Mouse (Mus musculus) midbrain, embryonic 11.5 days (tissue): ENCODE measurements at regions not wholly inside any gene's neighbourhood (a gene's known extent, or its start where the extent isn't known, plus 50 kb on each side); places are given as distances from the start of the nearest gene placed in this dataset.

Source experiments
- ATAC-seq: fragments of 200-750 bp; cut with Nextera tagmentation; 2 replicates; pipeline ENCODE4 v1.8.0; 2017; ENCODE audit warnings: moderate TSS enrichment, moderate library complexity; ENCODE audit not compliant: low FRiP score
- DNase-seq: peaks from one replicate; pipeline ENCODE4 v3.0.0; 2015; ENCODE audit warnings: low spot score; ENCODE audit errors: missing footprints
- H3K27ac ChIP-seq: fragments of 300-500 bp; sonication (generic); 2 replicates; pipeline ENCODE4 v1.5.1; 2014; ENCODE audit warnings: low read depth, low read length
- H3K27me3 ChIP-seq: fragments of 300-500 bp; sonication (generic); 2 replicates; pipeline ENCODE4 v1.6.1; 2014; ENCODE audit warnings: mild to moderate bottlenecking, low read length, moderate library complexity, mixed read lengths; ENCODE audit not compliant: control insufficient read depth, insufficient read depth
- H3K36me3 ChIP-seq: fragments of 300-500 bp; sonication (generic); 2 replicates; pipeline ENCODE4 v1.6.1; 2014; ENCODE audit warnings: mild to moderate bottlenecking, low read length, moderate library complexity, mixed read lengths; ENCODE audit not compliant: control insufficient read depth, insufficient read depth
- H3K4me1 ChIP-seq: fragments of 300-500 bp; sonication (generic); 2 replicates; pipeline ENCODE4 v1.6.1; 2014; ENCODE audit warnings: low read length; ENCODE audit not compliant: control insufficient read depth, insufficient read depth
- H3K4me2 ChIP-seq: fragments of 300-500 bp; sonication (generic); 2 replicates; pipeline ENCODE4 v1.6.1; 2014; ENCODE audit warnings: mild to moderate bottlenecking, moderate library complexity
- H3K4me3 ChIP-seq: fragments of 300-500 bp; sonication (generic); 2 replicates; pipeline ENCODE4 v1.5.1; 2014; ENCODE audit warnings: low read depth, low read length
- H3K9ac ChIP-seq: fragments of 300-500 bp; sonication (generic); 2 replicates; pipeline ENCODE4 v1.6.1; 2014; ENCODE audit warnings: low read length
- H3K9me3 ChIP-seq: fragments of 300-500 bp; sonication (generic); 2 replicates; pipeline ENCODE4 v1.6.1; 2016; ENCODE audit warnings: low read length; ENCODE audit not compliant: control insufficient read depth
- WGBS: fragments of 180-500 bp; shearing (Covaris S2); extraction: QIAGEN DNeasy Blood & Tissue Kit; methylation state at CpG from one replicate; pipeline ENCODE4 v1.1.7; 2014; 5-methylcytosine and 5-hydroxymethylcytosine counted together

DNA sequence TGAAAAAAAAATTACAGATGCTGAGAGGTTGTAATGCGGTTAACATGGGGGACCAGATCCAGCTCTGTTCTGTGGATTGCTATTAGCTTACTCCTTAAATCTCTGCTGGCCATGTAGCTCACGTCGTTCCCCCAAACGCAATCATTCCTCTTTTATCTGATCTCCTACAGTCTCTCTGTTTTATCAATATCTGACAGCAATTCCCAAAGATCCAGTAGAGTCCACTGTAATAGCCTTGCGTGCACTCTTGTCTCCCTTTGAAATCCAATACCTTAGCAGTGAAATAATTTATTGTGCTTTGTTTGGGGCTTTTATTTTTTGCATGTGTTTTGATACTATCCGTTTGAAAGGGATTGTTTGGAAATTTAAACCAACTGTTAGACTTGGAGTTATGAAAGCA lies 120.4 kb upstream of the Lyplal1 start:
- Histone ChIP-seq H3K4me3 (no peak overlapping the region), H3K27ac (no peak overlapping the region), H3K4me1 (no peaks in the 10 kb centered on the region), H3K27me3 (no peaks in the 10 kb centered on the region), H3K9me3 (no peaks in the 10 kb centered on the region), H3K9ac (no peak overlapping the region), H3K36me3 (no peaks in the 10 kb centered on the region), H3K4me2 (no peak overlapping the region)
- DNase-seq (no peak), ATAC-seq (no peak)
- 80% methylated on average over 6 of the region's 6 CpGs for WGBS

DNA sequence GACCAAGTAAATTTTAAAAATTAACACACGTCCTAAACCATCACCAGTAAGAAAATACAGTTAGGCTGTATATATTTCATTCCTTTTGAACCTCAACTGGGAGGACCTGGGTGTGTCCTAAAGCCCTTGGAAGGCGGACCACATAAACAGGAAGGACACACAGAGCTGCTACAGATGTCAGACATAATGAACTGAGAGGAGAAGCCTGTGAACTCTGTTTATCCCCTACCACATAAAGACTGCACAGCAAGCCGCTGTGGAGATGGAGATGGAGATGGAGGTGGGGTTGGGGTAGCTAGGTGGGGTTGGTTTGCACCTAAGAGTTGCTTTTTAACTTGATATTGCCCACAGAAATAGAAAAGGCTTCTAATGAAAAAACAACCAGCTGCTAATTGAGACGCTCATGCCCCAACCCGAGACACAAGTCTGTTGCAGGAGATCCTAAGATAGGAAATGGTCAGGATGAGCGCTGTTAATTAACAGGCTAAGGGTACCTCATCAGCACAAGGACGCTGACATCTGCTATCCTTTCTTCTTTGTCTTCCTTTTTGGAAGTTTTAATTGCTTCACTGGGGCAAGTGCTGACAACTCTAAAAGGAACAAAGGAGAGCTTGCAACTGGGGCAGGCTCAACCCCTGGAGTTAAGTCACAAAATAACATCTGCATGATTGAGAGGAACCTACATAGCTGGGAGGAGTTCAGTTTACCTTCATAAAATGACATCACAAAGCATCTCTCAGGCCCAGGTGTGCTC lies 119.3 kb upstream of the Lyplal1 start:
- Histone ChIP-seq H3K36me3 (no peaks in the 10 kb centered on the region), H3K27ac (no peak overlapping the region), H3K9ac (no peak overlapping the region), H3K27me3 (no peaks in the 10 kb centered on the region), H3K4me2 (no peak overlapping the region), H3K4me3 (no peak overlapping the region), H3K4me1 (no peaks in the 10 kb centered on the region), H3K9me3 (no peaks in the 10 kb centered on the region)
- WGBS: 56% methylated on average over 7 of the region's 7 CpGs
- DNase-seq: no peak
- ATAC-seq: no peak

DNA sequence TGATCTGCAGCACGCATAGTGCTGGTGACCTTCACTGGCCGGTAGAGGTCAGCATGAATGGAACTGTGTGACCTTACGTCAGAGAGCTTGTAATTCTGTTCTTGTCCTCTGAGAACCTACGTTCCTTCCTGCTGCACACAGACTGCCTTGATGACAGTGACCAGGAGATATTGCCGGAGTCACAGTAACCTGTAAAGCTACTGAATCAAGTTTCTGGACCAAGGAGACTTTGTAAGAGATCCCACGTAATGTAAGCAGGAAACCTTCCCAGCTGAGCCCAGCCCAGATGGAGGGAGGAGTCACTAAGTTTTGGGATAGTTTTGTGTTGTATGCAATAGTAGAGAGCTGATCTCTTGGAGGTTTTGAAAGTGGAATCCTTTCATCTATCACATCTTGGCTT lies 117.4 kb upstream of the Lyplal1 start:
- ATAC-seq (no peak), DNase-seq (peak; percentile 75)
- Histone ChIP-seq H3K27me3 (no peaks in the 10 kb centered on the region), H3K36me3 (no peaks in the 10 kb centered on the region), H3K9me3 (no peaks in the 10 kb centered on the region), H3K4me3 (no peak overlapping the region), H3K9ac (no peak overlapping the region), H3K4me1 (no peaks in the 10 kb centered on the region), H3K4me2 (no peak overlapping the region), H3K27ac (no peak overlapping the region)
- 68% methylated on average over 6 of the region's 6 CpGs for WGBS

DNA sequence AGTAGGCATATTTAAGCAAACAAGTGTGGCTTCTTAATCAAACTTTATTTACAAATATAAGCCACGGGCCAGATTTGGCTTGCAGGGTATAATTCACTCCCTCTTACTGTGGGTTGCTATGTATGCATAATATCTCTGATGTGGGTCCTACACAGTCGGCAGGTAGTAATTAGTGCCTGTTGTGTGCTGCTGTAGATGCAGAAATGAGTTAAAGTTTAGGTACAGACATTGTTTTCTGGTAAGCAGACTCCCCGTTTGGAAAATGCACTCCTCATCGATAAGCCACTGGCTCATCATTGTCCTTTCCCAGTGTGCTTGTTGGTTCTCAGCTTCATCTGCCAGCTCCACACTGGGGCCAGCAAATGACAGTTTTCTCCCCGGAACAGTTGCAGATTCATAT lies 113.4 kb upstream of the Lyplal1 start:
- Histone ChIP-seq H3K4me1 (no peaks in the 10 kb centered on the region), H3K9ac (no peak overlapping the region), H3K4me3 (no peak overlapping the region), H3K27ac (no peak overlapping the region), H3K9me3 (no peaks in the 10 kb centered on the region), H3K36me3 (no peaks in the 10 kb centered on the region), H3K4me2 (no peak overlapping the region), H3K27me3 (no peaks in the 10 kb centered on the region)
- peak; percentile 70 for DNase-seq
- WGBS: 86% methylated on average over 5 of the region's 5 CpGs
- no peak for ATAC-seq

DNA sequence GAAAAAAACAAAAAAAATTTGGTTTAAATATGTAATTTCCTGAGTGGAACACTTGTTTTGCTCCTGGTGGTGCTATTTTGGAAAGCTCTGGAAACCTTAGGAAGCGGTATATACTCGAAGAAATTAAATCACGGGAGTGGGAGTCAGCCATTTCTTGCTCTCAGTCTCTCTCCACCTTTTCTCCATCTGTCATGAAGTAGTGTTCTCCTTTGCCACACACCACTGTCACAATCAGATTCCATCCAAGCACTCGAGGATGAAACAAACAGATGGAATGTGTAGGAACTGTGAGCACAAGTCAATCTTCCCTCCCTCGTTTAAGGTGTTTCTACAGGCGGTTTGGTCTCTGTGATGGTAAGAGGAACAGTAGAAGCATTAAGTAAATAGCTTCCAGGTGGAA lies 112.7 kb upstream of the Lyplal1 start:
- no peaks in the 10 kb centered on the region for H3K36me3 ChIP-seq
- no peaks in the 10 kb centered on the region for H3K27me3 ChIP-seq
- no peaks in the 10 kb centered on the region for H3K4me1 ChIP-seq
- ATAC-seq (no peak), DNase-seq (peak; percentile 72)
- no peaks in the 10 kb centered on the region for H3K9me3 ChIP-seq
- no peak overlapping the region for H3K9ac ChIP-seq
- no peak overlapping the region for H3K4me3 ChIP-seq
- H3K4me2 ChIP-seq: no peak overlapping the region
- 86% methylated on average over 6 of the region's 6 CpGs for WGBS
- no peak overlapping the region for H3K27ac ChIP-seq

DNA sequence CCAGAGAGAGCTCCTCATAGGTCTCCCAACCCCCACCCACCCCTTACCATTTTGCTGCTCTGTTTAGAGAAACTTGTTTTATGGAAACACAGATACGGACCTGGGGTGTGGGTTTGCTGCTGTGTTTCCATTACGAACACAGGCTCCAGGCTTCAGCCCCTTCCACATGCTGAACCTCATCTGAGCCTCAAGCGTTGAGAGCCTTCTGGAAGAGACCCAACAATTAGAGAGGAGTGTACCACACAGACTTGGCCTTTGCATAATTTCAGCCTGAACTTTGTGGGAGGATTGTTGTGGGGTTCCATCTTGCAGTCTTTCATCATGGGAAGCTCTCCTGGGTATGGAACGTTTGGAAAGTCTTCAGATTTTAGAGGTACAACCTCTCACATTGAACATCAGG lies 111.3 kb upstream of the Lyplal1 start:
- no peak overlapping the region for H3K27ac ChIP-seq
- DNase-seq: peak; percentile 54
- ATAC-seq: no peak
- H3K4me3 ChIP-seq: no peak overlapping the region
- no peaks in the 10 kb centered on the region for H3K27me3 ChIP-seq
- no peaks in the 10 kb centered on the region for H3K9me3 ChIP-seq
- H3K4me2 ChIP-seq: no peak overlapping the region
- WGBS: 91% methylated on average over 4 of the region's 4 CpGs
- H3K36me3 ChIP-seq: no peaks in the 10 kb centered on the region
- no peaks in the 10 kb centered on the region for H3K4me1 ChIP-seq
- H3K9ac ChIP-seq: no peak overlapping the region

DNA sequence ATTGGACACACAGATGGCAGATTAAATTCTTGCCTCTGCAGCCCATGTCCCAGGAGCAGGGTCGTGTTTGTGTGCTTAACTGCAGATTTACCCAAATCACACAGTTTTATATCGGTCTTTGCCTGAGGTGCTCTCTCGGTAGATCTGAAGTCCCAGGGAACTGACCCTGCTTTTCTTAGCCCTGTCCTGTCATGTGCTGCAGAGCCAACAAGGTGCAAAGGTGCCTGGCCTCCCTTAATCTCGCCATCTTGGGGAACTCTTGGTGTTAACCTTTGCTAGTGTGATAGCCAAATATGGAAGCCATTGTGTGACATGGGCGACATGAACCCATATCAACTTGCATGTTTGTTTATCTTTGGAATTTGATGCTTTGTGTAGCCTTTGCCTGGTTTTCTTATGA lies 107.1 kb upstream of the Lyplal1 start:
- no peak for ATAC-seq
- WGBS: 70% methylated on average over 5 of the region's 5 CpGs

DNA sequence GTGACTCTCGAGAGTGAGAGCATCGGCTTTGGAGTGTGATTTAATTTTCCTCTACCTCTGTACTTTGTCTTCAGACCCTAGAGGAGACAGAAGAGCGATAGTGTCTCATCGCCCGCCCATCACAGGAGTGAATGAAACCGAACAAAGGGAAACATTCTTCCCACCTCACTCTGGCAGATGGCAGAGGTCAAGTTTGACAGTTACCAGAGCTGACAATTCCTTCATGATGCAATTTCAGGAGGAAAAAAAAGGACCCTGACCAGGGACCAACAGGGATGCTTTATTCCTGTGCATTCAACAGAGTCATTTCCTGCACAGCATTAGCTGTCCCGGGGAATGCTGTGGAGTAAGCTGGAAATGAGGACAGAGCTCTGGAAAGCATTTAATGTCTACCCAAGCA lies 106.3 kb upstream of the Lyplal1 start:
- no peaks in the 10 kb centered on the region for H3K27me3 ChIP-seq
- H3K9me3 ChIP-seq: no peaks in the 10 kb centered on the region
- H3K4me1 ChIP-seq: no peaks in the 10 kb centered on the region
- no peak overlapping the region for H3K4me2 ChIP-seq
- no peak overlapping the region for H3K4me3 ChIP-seq
- peak; percentile 84 for DNase-seq
- no peaks in the 10 kb centered on the region for H3K36me3 ChIP-seq
- H3K27ac ChIP-seq: no peak overlapping the region
- WGBS: 39% methylated on average over 7 of the region's 7 CpGs
- no peak overlapping the region for H3K9ac ChIP-seq
- no peak for ATAC-seq

More for the DNA sequence above, 107.1 kb upstream of the Lyplal1 start:
- DNase-seq: peak; percentile 83
- Histone ChIP-seq H3K27me3 (no peaks in the 10 kb centered on the region), H3K36me3 (no peaks in the 10 kb centered on the region), H3K27ac (no peak overlapping the region), H3K9me3 (no peaks in the 10 kb centered on the region), H3K4me2 (no peak overlapping the region), H3K4me3 (no peak overlapping the region), H3K4me1 (no peaks in the 10 kb centered on the region), H3K9ac (no peak overlapping the region)

DNA sequence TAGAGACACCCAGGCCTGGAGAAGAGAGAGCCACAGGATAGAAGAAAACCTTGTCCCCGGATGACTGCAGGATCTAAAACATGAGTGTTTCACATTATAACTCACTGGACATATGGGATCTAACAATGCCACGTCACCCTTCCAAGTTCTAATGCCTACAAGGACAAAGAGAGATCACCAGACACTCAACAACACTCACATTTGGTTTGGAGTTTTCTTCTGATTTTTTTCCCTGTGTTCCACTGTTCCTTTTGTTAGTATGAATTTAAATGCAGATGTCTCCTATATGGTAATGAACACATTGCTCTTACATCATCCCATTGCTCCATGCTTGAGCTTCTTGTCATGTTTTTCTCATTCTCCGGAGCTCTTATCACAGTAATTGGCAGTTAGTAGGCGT lies 101.9 kb upstream of the Lyplal1 start:
- DNase-seq (peak; percentile 76), ATAC-seq (no peak)
- Histone ChIP-seq H3K9me3 (no peaks in the 10 kb centered on the region), H3K27ac (no peak overlapping the region), H3K9ac (no peak overlapping the region), H3K4me2 (no peak overlapping the region), H3K4me3 (no peak overlapping the region), H3K27me3 (no peaks in the 10 kb centered on the region), H3K4me1 (no peaks in the 10 kb centered on the region), H3K36me3 (no peaks in the 10 kb centered on the region)
- 90% methylated on average over 4 of the region's 4 CpGs for WGBS
